Mouse (Mus musculus) T-helper 2 cell (primary cell): Measurements from ENCODE around the gene Cep131.

Experiments used
- in situ Hi-C: fragments of 300-600 bp; cut with MboI, MseI; formaldehyde crosslinking; loops from one replicate; pipeline ENCODE4 v1.15.1; 2025; ENCODE audit warnings: high pct_unique_total_duplicates

Gene Cep131

GRCm38 (mm10) chr11:120028319-120029092, 58.1 kb downstream of the Cep131 start:
- in situ Hi-C loops = no loop called here

GRCm38 (mm10) chr11:120026941-120027340, 59.7 kb downstream of the Cep131 start:
- in situ Hi-C loops = no loop called here

DNA sequence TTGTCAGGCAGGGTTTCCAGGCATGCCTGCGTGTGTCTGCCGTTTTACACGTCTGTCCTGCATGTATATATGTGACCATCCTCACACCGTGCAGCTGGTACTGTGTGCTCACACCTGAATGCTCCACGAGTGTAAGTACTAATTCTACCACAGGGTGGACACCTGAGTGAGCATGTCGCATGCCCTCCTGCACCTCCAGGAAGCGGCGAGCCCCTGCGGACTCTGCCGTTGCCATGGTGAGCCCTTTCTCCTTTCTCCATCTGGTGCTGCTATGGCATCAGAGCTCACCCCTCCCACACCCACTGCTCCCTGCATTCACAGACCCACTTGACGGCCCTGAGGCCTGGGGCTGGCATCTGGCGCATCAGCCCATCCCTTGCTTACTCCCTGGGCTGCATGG, 63.8 kb downstream of the Cep131 start:
- in situ Hi-C loops = no loop called here

GRCm38 (mm10) chr11:120022216-120022615, 64.4 kb downstream of the Cep131 start:
- in situ Hi-C loops = no loop called here

GRCm38 (mm10) chr11:120021367-120021766, 65.3 kb downstream of the Cep131 start:
- in situ Hi-C loops = no loop called here

DNA sequence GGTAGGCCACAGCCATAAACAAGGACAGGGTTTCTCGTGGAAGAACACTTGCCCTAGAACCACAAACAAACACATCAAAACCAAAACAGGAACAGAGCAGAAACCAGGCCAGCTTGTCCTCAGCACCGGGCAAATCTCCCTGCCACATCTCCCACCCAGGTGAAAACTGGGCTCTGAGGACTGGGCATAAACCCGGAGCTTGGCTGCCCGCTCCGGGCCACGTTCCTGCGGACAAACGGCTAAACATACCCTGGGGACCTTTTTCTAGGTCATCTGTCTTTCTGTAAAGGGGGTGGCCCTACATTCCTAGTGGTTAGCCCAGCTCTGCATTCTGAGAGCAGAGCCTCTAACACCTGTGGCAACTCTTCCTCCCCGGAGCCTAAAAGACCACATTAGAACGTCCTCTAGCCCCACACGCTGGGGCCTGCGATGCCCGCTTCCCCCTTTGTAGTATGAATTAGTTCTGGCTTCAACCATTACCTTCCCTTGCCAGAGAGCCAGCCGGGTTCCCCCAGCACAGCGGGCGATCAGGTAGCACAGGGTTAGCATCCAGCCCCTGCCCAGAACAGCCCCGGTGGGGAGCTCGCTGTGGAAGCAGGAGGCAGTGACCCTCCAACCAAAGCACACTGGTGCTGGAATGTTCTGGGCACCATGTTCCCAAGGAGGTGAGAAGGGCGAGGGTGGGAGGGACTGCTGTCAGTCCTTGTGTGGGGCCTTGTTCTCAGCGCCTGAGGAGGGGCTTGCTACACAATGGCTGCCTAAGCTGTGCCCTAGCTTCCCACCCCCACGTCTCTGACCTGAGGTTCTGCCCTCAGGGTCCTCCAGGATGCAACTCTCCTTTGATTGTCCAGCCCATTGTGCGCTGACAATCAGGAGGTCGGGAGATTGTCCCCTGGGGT, 66.8 kb downstream of the Cep131 start:
- in situ Hi-C loops = no loop called here

DNA sequence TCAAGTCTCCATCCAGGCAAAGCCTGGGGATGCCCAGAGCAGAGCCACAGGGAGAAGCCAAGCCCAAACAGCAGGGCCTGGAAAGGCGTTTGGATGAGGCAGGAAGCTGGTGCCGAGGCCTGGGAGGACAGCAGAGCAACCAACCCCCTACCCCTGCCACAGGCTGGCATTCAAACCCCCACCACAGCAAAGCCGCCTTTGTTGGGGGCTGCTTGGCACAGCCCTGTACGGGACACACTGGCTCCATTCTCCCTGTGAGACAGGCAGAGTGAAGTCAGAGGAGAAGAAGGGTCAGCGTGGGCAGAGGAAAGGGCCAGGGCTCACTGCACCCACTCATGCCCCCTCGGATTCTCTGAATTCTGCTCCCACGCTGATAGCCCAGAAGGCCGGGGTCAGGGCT, 69.6 kb downstream of the Cep131 start:
- in situ Hi-C loops = no loop called here

DNA sequence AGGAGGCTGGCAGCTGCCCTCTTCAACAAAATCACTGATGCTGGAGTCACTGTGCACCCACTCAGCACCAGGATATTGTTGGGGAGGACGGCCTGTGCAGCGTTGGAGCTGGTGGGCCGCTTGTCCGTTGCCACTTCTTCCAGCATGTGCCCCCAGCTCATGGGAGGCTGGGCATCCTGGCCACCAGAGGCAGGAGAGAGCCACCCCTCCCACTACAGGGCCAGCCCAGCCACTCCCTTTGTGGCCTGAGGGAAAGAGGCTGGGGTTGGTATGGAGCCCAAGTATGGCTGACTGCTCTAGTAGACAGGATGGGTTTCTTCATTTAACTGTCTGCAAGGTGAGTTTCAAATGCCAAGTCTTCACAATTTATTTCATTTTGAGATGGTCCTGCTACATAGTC, 71.9 kb downstream of the Cep131 start:
- in situ Hi-C loops = no loop called here
